Mouse (Mus musculus) brown adipose tissue, adult 24 weeks (tissue): Measurements from ENCODE around the gene Rbfox2. TPM values are rescaled to one million over a fixed set of nuclear protein-coding genes. Genes with fewer than 3 reads are reported as not detected.
"Not testable (repeated sequence)": the region's sequence is repeated elsewhere in the genome, so short reads cannot be mapped to it uniquely, and the experiment has no call there.

Experiments used
- H3K27ac ChIP-seq: fragments of 200-500 bp; replicated peaks from 2 replicates; pipeline ENCODE4 v1.5.1; 2012; ENCODE audit warnings: low read depth, mild to moderate bottlenecking, low read length
- H3K4me1 ChIP-seq: fragments of 200-500 bp; 2 replicates; pipeline ENCODE4 v1.6.1; 2012; ENCODE audit warnings: low read length, mixed read lengths; ENCODE audit not compliant: control insufficient read depth, insufficient read depth, insufficient read length
- H3K4me3 ChIP-seq: fragments of 200-500 bp; 2 replicates; pipeline ENCODE4 v1.5.1; 2012; ENCODE audit warnings: low read depth, mild to moderate bottlenecking, low read length, moderate library complexity; ENCODE audit not compliant: insufficient read depth
- polyA plus RNA-seq: library from polyadenylated mRNA; stranded (reverse); fragments of >200 nt; gene quantifications from 2 replicates; pipeline ENCODE4 v1.2.4, GENCODE M21; 2012; ENCODE audit not compliant: missing spikeins, insufficient read depth, insufficient read length

The Rbfox2 gene
- polyA plus RNA-seq, 1 experiment = 30.5 TPM

GRCm38 (mm10) chr15:77070745-77071268 lies 236.0 kb downstream of the Rbfox2 start:
- Histone ChIP-seq H3K4me1 (no peaks in the 10 kb centered on the region; the same call in 1 of the 2 replicates), H3K4me3 (no peak overlapping the region), H3K27ac (no peak overlapping the region)

GRCm38 (mm10) chr15:77069019-77069418 lies 237.8 kb downstream of the Rbfox2 start:
- no peaks in the 10 kb centered on the region; the same call in 1 of the 2 replicates for H3K4me1 ChIP-seq
- no peak overlapping the region for H3K27ac ChIP-seq
- H3K4me3 ChIP-seq = no peak overlapping the region

GRCm38 (mm10) chr15:77068439-77068861 lies 238.4 kb downstream of the Rbfox2 start:
- Histone ChIP-seq H3K4me3 (no peak overlapping the region), H3K27ac (no peak overlapping the region), H3K4me1 (no peaks in the 10 kb centered on the region; the same call in 1 of the 2 replicates)

GRCm38 (mm10) chr15:77066233-77066632 lies 240.6 kb downstream of the Rbfox2 start:
- no peak overlapping the region for H3K27ac ChIP-seq
- peaks cover 2% of the 10 kb centered on the region; the same call in 1 of the 2 replicates for H3K4me1 ChIP-seq

GRCm38 (mm10) chr15:77065259-77065852 lies 241.4 kb downstream of the Rbfox2 start:
- Histone ChIP-seq H3K27ac (peak overlapping the region; percentile 66), H3K4me1 (peaks cover 5% of the 10 kb centered on the region), H3K4me3 (no peak overlapping the region)

More at GRCm38 (mm10) chr15:77066233-77066632, 240.6 kb downstream of the Rbfox2 start:
- H3K4me3 ChIP-seq = no peak overlapping the region

- Histone ChIP-seq H3K4me3 (no peak overlapping the region), H3K27ac (no peak overlapping the region), H3K4me1 (peaks cover 10% of the 10 kb centered on the region)
Measured at GRCm38 (mm10) chr15:77062746-77063145, 244.1 kb downstream of the Rbfox2 start.

- H3K4me3 ChIP-seq, H3K27ac ChIP-seq: not testable (repeated sequence)
- H3K4me1 ChIP-seq = peaks cover 21% of the 10 kb centered on the region
Measured at GRCm38 (mm10) chr15:77059416-77059815, 247.4 kb downstream of the Rbfox2 start.

- peak overlapping the region; percentile 57; the same call in 1 of the 2 replicates for H3K27ac ChIP-seq
- H3K4me3 ChIP-seq = no peak overlapping the region
- H3K4me1 ChIP-seq = peaks cover 21% of the 10 kb centered on the region
Measured at GRCm38 (mm10) chr15:77058566-77058965, 248.2 kb downstream of the Rbfox2 start.

GRCm38 (mm10) chr15:77056791-77057051 lies 250.1 kb downstream of the Rbfox2 start:
- H3K4me1 ChIP-seq = peaks cover 22% of the 10 kb centered on the region
- no peak overlapping the region for H3K4me3 ChIP-seq
- H3K27ac ChIP-seq = no peak overlapping the region; the same call in 1 of the 2 replicates

GRCm38 (mm10) chr15:77056001-77056790 lies 250.6 kb downstream of the Rbfox2 start:
- Histone ChIP-seq H3K4me1 (peaks cover 22% of the 10 kb centered on the region), H3K4me3 (no peak overlapping the region), H3K27ac (peak overlapping the region; percentile 37; the same call in 1 of the 2 replicates)

- 0 out of 2 replicates have a peak overlapping the region, but pooled peaks have one; percentile 33 for H3K27ac ChIP-seq
- peaks cover 18% of the 10 kb centered on the region for H3K4me1 ChIP-seq
- no peak overlapping the region for H3K4me3 ChIP-seq
Measured at GRCm38 (mm10) chr15:77054611-77055175, 252.1 kb downstream of the Rbfox2 start.

GRCm38 (mm10) chr15:77053021-77053420 lies 253.8 kb downstream of the Rbfox2 start:
- Histone ChIP-seq H3K27ac (no peak overlapping the region), H3K4me1 (peaks cover 15% of the 10 kb centered on the region), H3K4me3 (no peak overlapping the region)

GRCm38 (mm10) chr15:77052176-77052575 lies 254.6 kb downstream of the Rbfox2 start:
- H3K27ac ChIP-seq = no peak overlapping the region; the same call in 1 of the 2 replicates
- no peak overlapping the region for H3K4me3 ChIP-seq
- peaks cover 15% of the 10 kb centered on the region for H3K4me1 ChIP-seq

GRCm38 (mm10) chr15:77050570-77050969 lies 256.2 kb downstream of the Rbfox2 start, which contains the start of gene Mb:
Gene Mb (minus strand): TSS chr15:77050670.
- peak within 1 kb of the TSS; percentile 4; the same call in 1 of the 2 replicates for H3K27ac ChIP-seq
- peaks cover 20% of the 10 kb centered on the region for H3K4me1 ChIP-seq
- no peak within 1 kb of the TSS for H3K4me3 ChIP-seq

- Histone ChIP-seq H3K27ac (peak overlapping the region; percentile 83), H3K4me1 (peaks cover 14% of the 10 kb centered on the region), H3K4me3 (peak overlapping the region; percentile 49)
Measured at GRCm38 (mm10) chr15:77045609-77046008, 261.2 kb downstream of the Rbfox2 start.
